Mouse (Mus musculus) hindbrain, embryonic 13.5 days (tissue): ENCODE results near the gene Ski. TPM values are rescaled to one million over a fixed set of nuclear protein-coding genes. Genes with fewer than 3 reads are reported as not detected.

Source experiments
- ATAC-seq: fragments of 200-750 bp; cut with Nextera tagmentation; 2 replicates; pipeline ENCODE4 v1.8.0; 2017; ENCODE audit warnings: moderate TSS enrichment; ENCODE audit not compliant: low FRiP score
- H3K27ac ChIP-seq: fragments of 300-500 bp; sonication (generic); 2 replicates; pipeline ENCODE4 v1.5.1; 2015; ENCODE audit warnings: inconsistent platforms, mild to moderate bottlenecking, moderate library complexity
- H3K27me3 ChIP-seq: fragments of 300-500 bp; sonication (generic); 2 replicates; pipeline ENCODE4 v1.6.1; 2015; ENCODE audit warnings: mild to moderate bottlenecking, inconsistent platforms
- H3K36me3 ChIP-seq: fragments of 300-500 bp; sonication (generic); 2 replicates; pipeline ENCODE4 v1.6.1; 2015; ENCODE audit warnings: mild to moderate bottlenecking, inconsistent platforms
- H3K4me1 ChIP-seq: fragments of 300-500 bp; sonication (generic); replicated peaks from 2 replicates; pipeline ENCODE4 v1.6.1; 2015; ENCODE audit warnings: inconsistent platforms
- H3K4me2 ChIP-seq: fragments of 300-500 bp; sonication (generic); 2 replicates; pipeline ENCODE4 v1.6.1; 2015; ENCODE audit warnings: inconsistent platforms, mild to moderate bottlenecking, moderate library complexity
- H3K4me3 ChIP-seq: fragments of 300-500 bp; sonication (generic); 2 replicates; pipeline ENCODE4 v1.5.1; 2015; ENCODE audit warnings: mild to moderate bottlenecking, inconsistent platforms
- H3K9ac ChIP-seq: fragments of 300-500 bp; sonication (generic); 2 replicates; pipeline ENCODE4 v1.6.1; 2015; ENCODE audit warnings: mild to moderate bottlenecking, inconsistent platforms
- H3K9me3 ChIP-seq: fragments of 300-500 bp; sonication (generic); 2 replicates; pipeline ENCODE4 v1.6.1; 2016; ENCODE audit warnings: inconsistent platforms
- WGBS: fragments of 180-500 bp; shearing (Covaris S2); methylation state at CpG from one replicate; pipeline ENCODE4 v1.1.7; 2015; 5-methylcytosine and 5-hydroxymethylcytosine counted together
- polyA plus RNA-seq: library from polyadenylated mRNA; unstranded; fragments of >200 nt; fragmentation: Nextera tagmentation; extraction: Ambion mirVana; gene quantifications from 2 replicates; pipeline ENCODE4 v1.2.1, GENCODE M21; 2015

Ski gene
- polyA plus RNA-seq, 1 experiment from 2014 or later = 10.3 TPM

GRCm38 (mm10) chr4:155228461-155228860 lies 6.1 kb upstream of the Ski start:
- no peak overlapping the region for H3K4me3 ChIP-seq
- H3K27ac ChIP-seq = no peak overlapping the region
- no peak overlapping the region for H3K4me2 ChIP-seq
- H3K36me3 ChIP-seq = no peaks in the 10 kb centered on the region
- no peaks in the 10 kb centered on the region for H3K9me3 ChIP-seq
- H3K27me3 ChIP-seq = 0 out of 2 replicates have a peak, but pooled peaks cover 3% of the 10 kb centered on the region
- H3K9ac ChIP-seq = no peak overlapping the region
- no peak for ATAC-seq
- WGBS = 83% methylated on average over 5 of the region's 5 CpGs
- peaks cover 14% of the 10 kb centered on the region for H3K4me1 ChIP-seq

DNA sequence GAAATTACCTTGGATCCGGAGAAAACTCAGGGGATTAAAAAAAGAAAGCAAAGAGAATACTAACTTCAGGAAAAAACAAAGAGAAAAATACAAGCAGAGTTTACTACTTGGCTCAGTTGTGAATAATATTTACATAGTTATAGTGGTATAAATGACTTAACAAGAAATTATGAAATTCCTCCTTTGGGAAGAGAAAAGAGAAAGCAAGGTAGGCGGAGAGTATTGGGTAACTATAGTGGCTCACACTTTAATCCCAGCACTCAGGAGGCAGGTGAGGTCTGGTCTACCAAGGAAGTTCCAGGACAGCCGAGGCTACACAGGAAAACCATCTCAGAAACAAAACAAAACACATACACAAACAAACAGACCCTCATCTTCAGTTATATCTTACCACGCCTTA lies 5.6 kb upstream of the Ski start:
- Histone ChIP-seq H3K9me3 (no peaks in the 10 kb centered on the region), H3K4me3 (no peak overlapping the region), H3K4me1 (peaks cover 12% of the 10 kb centered on the region; the same call in 1 of the 2 replicates), H3K9ac (no peak overlapping the region), H3K4me2 (no peak overlapping the region), H3K36me3 (no peaks in the 10 kb centered on the region), H3K27me3 (0 out of 2 replicates have a peak, but pooled peaks cover 3% of the 10 kb centered on the region), H3K27ac (no peak overlapping the region)
- no peak for ATAC-seq
- 96% methylated on average over 4 of the region's 4 CpGs for WGBS

- peaks cover 17% of the 10 kb centered on the region for H3K4me1 ChIP-seq
- H3K36me3 ChIP-seq = no peaks in the 10 kb centered on the region
- H3K4me2 ChIP-seq = no peak overlapping the region
- no peaks in the 10 kb centered on the region for H3K9me3 ChIP-seq
- H3K27me3 ChIP-seq = 0 out of 2 replicates have a peak, but pooled peaks cover 3% of the 10 kb centered on the region
- ATAC-seq = no peak
- no peak overlapping the region for H3K4me3 ChIP-seq
- H3K9ac ChIP-seq = no peak overlapping the region; the same call in 1 of the 2 replicates
- no peak overlapping the region for H3K27ac ChIP-seq
- WGBS = 82% methylated on average over 5 of the region's 5 CpGs
These were observed 3.5 kb upstream of the Ski start for GRCm38 (mm10) chr4:155225918-155226317.

- Histone ChIP-seq H3K4me2 (peak overlapping the region; percentile 61), H3K4me1 (peaks cover 37% of the 10 kb centered on the region), H3K4me3 (peak overlapping the region; percentile 93), H3K9me3 (no peaks in the 10 kb centered on the region), H3K27ac (peak overlapping the region; percentile 95), H3K36me3 (no peaks in the 10 kb centered on the region), H3K27me3 (0 out of 2 replicates have a peak, but pooled peaks cover 3% of the 10 kb centered on the region), H3K9ac (peak overlapping the region; percentile 84)
- ATAC-seq = no peak
- 33% methylated on average over 20 of the region's 20 CpGs for WGBS
These were observed 1.5 kb upstream of the Ski start for GRCm38 (mm10) chr4:155223594-155224528.

DNA sequence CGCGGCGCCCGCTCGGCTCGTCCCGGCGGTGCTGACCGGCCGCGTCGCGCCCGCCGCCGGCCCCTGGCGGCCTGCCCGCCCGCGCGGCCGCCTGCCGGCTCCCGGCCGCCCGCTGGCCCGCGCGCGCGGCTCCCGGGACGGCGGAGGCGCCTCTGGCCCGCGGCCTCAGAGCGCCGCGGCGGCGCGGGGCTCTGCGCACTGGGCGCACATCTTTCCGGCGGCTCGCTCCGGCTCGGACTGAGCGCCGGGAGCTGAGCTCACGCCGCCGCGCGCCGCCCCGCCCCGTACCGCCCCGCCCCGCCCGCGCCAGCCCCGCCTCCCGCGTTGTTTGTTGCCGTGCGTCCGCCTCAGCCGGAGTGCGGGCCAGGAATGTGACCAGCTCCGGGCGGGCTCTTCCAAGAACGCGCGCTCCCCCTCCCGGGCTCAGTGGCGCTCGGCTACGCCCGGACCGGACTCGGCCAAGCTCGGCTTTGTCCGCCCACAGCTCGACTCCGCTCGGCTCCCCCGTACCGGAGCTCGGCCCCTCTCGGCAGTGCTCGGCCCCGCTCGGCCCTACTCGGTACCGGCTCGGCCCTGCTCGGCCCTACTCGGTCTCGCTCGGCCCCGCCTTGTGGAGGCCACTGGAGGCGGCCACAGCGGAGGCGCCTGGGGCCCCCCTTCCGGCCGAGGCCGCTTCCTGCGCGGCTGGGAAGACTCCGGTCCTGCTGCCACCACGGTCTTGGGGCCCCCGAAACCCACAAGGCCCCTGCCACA lies 625 bp upstream of the Ski start:
- peaks cover 46% of the 10 kb centered on the region for H3K4me1 ChIP-seq
- peak; percentile 100 for ATAC-seq
- WGBS = under 1% methylated on average over 89 of the region's 116 CpGs

DNA sequence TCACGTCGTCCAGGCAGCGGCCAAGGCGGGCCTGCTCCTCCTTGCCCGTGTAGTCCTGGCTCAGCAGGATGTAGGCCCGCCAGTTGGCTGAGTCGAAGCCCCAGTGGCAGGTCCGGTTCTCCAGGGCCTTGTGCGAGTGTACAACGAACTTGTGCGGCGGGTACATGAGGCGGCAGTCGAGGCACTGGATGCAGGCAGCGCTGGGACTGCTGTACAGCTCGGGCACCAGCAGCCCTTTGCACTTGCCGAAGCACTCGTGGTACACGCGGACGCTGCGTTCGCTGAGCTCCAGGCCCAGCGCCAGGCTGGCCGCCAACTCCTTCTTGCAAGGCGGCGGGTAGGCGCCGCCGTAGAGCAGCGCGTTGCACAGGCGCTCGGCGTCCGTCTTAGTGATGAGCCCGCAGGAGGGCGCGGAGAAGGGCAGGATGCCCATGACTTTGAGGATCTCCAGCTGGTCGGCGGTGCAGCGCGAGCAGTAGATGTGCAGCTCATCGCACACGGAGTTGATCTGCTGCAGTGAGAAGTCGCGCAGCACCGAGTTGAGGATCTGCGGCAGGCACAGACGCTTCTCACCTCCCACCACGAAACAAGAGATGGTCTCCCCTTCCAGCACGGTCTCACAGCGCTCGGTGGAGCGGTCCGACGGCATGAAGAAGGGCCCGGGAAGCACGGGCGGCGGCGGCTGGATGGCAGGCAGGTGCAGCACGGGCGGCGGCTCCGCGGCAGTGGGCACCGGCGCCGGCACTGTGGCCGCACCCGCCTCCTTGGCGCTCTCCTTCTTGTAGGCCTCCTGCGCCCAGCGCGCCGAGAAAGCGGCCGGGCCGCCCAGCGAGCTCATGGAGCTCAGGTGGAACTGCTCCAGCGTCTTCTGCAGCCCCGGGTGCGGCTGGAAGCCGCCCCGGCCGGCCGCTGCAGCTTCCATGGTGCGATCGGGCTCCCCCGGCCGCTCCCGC lies 517 bp downstream of the Ski start:
- Histone ChIP-seq H3K9ac (peak overlapping the region; percentile 98), H3K9me3 (no peaks in the 10 kb centered on the region), H3K4me3 (peak overlapping the region; percentile 93), H3K4me1 (peaks cover 57% of the 10 kb centered on the region), H3K27ac (peak overlapping the region; percentile 92), H3K36me3 (no peaks in the 10 kb centered on the region), H3K27me3 (0 out of 2 replicates have a peak, but pooled peaks cover 3% of the 10 kb centered on the region), H3K4me2 (peak overlapping the region; percentile 100)
- WGBS = under 1% methylated on average over 91 of the region's 93 CpGs
- ATAC-seq = no peak

More for the DNA sequence above, 625 bp upstream of the Ski start:
- Histone ChIP-seq H3K4me3 (peak overlapping the region; percentile 93), H3K36me3 (no peaks in the 10 kb centered on the region), H3K9me3 (no peaks in the 10 kb centered on the region), H3K9ac (peak overlapping the region; percentile 84), H3K4me2 (peak overlapping the region; percentile 61), H3K27ac (peak overlapping the region; percentile 95), H3K27me3 (0 out of 2 replicates have a peak, but pooled peaks cover 3% of the 10 kb centered on the region)

GRCm38 (mm10) chr4:155221106-155221505 lies 1.3 kb downstream of the Ski start:
- H3K4me2 ChIP-seq = peak overlapping the region; percentile 100
- H3K4me1 ChIP-seq = peaks cover 65% of the 10 kb centered on the region
- no peaks in the 10 kb centered on the region for H3K9me3 ChIP-seq
- H3K9ac ChIP-seq = peak overlapping the region; percentile 98
- H3K27ac ChIP-seq = peak overlapping the region; percentile 92
- no peak for ATAC-seq
- H3K4me3 ChIP-seq = peak overlapping the region; percentile 93
- H3K36me3 ChIP-seq = no peaks in the 10 kb centered on the region
- WGBS = under 1% methylated on average over 7 of the region's 7 CpGs
- H3K27me3 ChIP-seq = 0 out of 2 replicates have a peak, but pooled peaks cover 3% of the 10 kb centered on the region

DNA sequence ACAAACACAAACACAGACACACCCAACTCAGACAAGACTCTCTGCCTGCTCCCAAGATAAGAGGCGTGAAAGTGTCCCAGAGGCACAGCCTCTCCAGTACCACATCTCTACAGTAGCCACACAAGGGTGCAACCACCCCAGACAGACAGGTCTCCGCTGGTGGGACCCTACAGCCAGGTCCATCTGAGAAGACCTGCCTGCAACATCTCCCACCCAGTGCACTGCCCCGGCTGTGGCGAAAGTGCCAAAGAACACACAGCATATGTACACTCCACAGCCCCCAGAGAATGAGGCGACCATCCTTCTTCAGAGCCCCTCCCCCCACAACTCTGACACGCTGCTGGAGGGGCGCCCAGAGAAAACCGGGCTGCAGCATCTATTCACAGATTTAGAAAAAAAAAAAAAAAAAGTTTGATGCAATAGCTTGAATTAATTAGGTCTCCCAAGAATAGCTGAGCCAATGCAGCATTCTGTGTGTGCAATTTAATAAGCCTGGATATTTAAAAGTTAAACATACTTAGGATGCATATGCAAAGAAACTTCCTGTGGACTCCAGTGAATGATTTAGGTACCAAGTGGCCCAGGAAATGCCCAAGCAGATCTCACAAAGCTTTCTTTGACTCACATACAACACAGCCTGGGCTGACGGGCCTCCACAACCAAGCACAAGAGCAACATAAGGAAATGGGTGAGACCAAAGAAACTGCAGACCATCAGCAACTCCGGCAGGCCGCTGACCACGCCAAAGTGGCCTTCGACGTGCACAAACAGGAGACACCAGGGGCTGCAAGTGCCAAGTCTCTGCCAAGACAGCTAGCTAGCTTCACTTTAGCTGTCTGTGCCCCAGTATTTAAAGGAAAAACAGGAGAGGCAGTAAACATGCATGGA lies 1.9 kb downstream of the Ski start:
- Histone ChIP-seq H3K4me3 (peak overlapping the region; percentile 93), H3K27ac (peak overlapping the region; percentile 92; the same call in 1 of the 2 replicates), H3K36me3 (no peaks in the 10 kb centered on the region), H3K9me3 (no peaks in the 10 kb centered on the region), H3K27me3 (no peaks in the 10 kb centered on the region), H3K4me2 (peak overlapping the region; percentile 100), H3K9ac (peak overlapping the region; percentile 98), H3K4me1 (peaks cover 71% of the 10 kb centered on the region)
- 7% methylated on average over 14 of the region's 14 CpGs for WGBS
- ATAC-seq = no peak

GRCm38 (mm10) chr4:155219271-155220212 lies 2.9 kb downstream of the Ski start:
- H3K9me3 ChIP-seq = no peaks in the 10 kb centered on the region
- peak overlapping the region; percentile 93 for H3K4me3 ChIP-seq
- no peaks in the 10 kb centered on the region for H3K36me3 ChIP-seq
- ATAC-seq = no peak
- H3K9ac ChIP-seq = peak overlapping the region; percentile 98
- no peaks in the 10 kb centered on the region for H3K27me3 ChIP-seq
- peak overlapping the region; percentile 100 for H3K4me2 ChIP-seq
- 53% methylated on average over 12 of the region's 12 CpGs for WGBS
- H3K4me1 ChIP-seq = peaks cover 81% of the 10 kb centered on the region
- peak overlapping the region; percentile 40; the same call in 1 of the 2 replicates for H3K27ac ChIP-seq
